Mouse (Mus musculus): Measurements from ENCODE around the gene Catsperg1. TPM values are rescaled to one million over a fixed set of nuclear protein-coding genes. Genes with fewer than 3 reads are reported as not detected.

Catsperg1 gene
- 1.2 TPM in 1 of 2 replicates, not detected in the other for total RNA-seq (2014; rRNA removed; ENCODE audit: low replicate concordance)
- polyA plus RNA-seq (2015; fragmentation: Nextera tagmentation; extraction: Ambion mirVana) = 0.14 TPM in 2 replicates

- no peak within 1 kb of the TSS for H3K4me2 ChIP-seq (ENCODE audit: low read depth, low read length)
- peaks cover 6% of the 10 kb centered on the region for H3K4me1 ChIP-seq (ENCODE audit: control insufficient read depth, insufficient read depth)
- ATAC-seq (ENCODE audit: insufficient read depth, low read depth) (no peak), DNase-seq (ENCODE audit: low spot score) (no peak)
- H3K27me3 ChIP-seq (ENCODE audit: control insufficient read depth, insufficient read depth, low read length) = peaks cover 16% of the 10 kb centered on the region
- H3K36me3 ChIP-seq (replicated peaks; ENCODE audit: control insufficient read depth, insufficient read depth, low read length) = no peaks in the 10 kb centered on the region
- no peak for TF ChIP-seq EP300 (IDR thresholded peaks at IDR 0.05; ENCODE audit: low read depth)
- TF ChIP-seq CTCF (IDR thresholded peaks at IDR 0.05; ENCODE audit: low read depth) = no peak
- no peak within 1 kb of the TSS for H3K27ac ChIP-seq (ENCODE audit: low read depth)
- 0 out of 2 replicates have a peak, but pooled peaks cover 20% of the 10 kb centered on the region for H3K9me3 ChIP-seq (replicated peaks; ENCODE audit: control insufficient read depth, low read length)
- no peak within 1 kb of the TSS for H3K4me3 ChIP-seq (ENCODE audit: low read depth, low read length)
- WGBS = 11% methylated on average over 20 of the region's 20 CpGs
- H3K9ac ChIP-seq (replicated peaks; ENCODE audit: low read depth, low read length) = no peak within 1 kb of the TSS
Measured at GRCm38 (mm10) chr7:29213675-29214082, at the start of gene Catsperg1. Gene Catsperg1 (minus strand): TSS chr7:29214035.

GRCm38 (mm10) chr7:29262151-29262550 lies 48.3 kb upstream of the Catsperg1 start:
- Histone ChIP-seq H3K9ac (replicated peaks; ENCODE audit: low read depth, low read length) (no peak overlapping the region), H3K4me3 (ENCODE audit: low read depth, low read length) (no peak overlapping the region), H3K27me3 (ENCODE audit: control insufficient read depth, insufficient read depth, low read length) (no peaks in the 10 kb centered on the region), H3K9me3 (replicated peaks; ENCODE audit: control insufficient read depth, low read length) (no peaks in the 10 kb centered on the region), H3K36me3 (replicated peaks; ENCODE audit: control insufficient read depth, insufficient read depth, low read length) (peaks cover 7% of the 10 kb centered on the region; the same call in 1 of the 2 replicates), H3K27ac (ENCODE audit: low read depth) (peak overlapping the region; percentile 71), H3K4me2 (ENCODE audit: low read depth, low read length) (no peak overlapping the region), H3K4me1 (ENCODE audit: control insufficient read depth, insufficient read depth) (peaks cover 16% of the 10 kb centered on the region; the same call in 1 of the 2 replicates)
- DNase-seq (ENCODE audit: low spot score) (no peak), ATAC-seq (ENCODE audit: insufficient read depth, low read depth) (no peak)
- WGBS = 49% methylated on average over 6 of the region's 6 CpGs
- no peak for TF ChIP-seq EP300 (IDR thresholded peaks at IDR 0.05; ENCODE audit: low read depth)
- TF ChIP-seq CTCF (IDR thresholded peaks at IDR 0.05; ENCODE audit: low read depth) = no peak

- Histone ChIP-seq H3K4me3 (ENCODE audit: low read depth, low read length) (no peak overlapping the region), H3K9ac (replicated peaks; ENCODE audit: low read depth, low read length) (no peak overlapping the region), H3K9me3 (replicated peaks; ENCODE audit: control insufficient read depth, low read length) (no peaks in the 10 kb centered on the region), H3K27me3 (ENCODE audit: control insufficient read depth, insufficient read depth, low read length) (no peaks in the 10 kb centered on the region), H3K4me1 (ENCODE audit: control insufficient read depth, insufficient read depth) (peaks cover 16% of the 10 kb centered on the region; the same call in 1 of the 2 replicates), H3K4me2 (ENCODE audit: low read depth, low read length) (no peak overlapping the region), H3K27ac (ENCODE audit: low read depth) (no peak overlapping the region), H3K36me3 (replicated peaks; ENCODE audit: control insufficient read depth, insufficient read depth, low read length) (peaks cover 11% of the 10 kb centered on the region)
- WGBS = 74% methylated on average over 10 of the region's 10 CpGs
- ATAC-seq (ENCODE audit: insufficient read depth, low read depth) (no peak), DNase-seq (ENCODE audit: low spot score) (no peak)
- TF ChIP-seq CTCF (IDR thresholded peaks at IDR 0.05; ENCODE audit: low read depth) (no peak), EP300 (IDR thresholded peaks at IDR 0.05; ENCODE audit: low read depth) (no peak)
Measured at GRCm38 (mm10) chr7:29259781-29260730, 46.2 kb upstream of the Catsperg1 start.

GRCm38 (mm10) chr7:29257368-29257767 lies 43.5 kb upstream of the Catsperg1 start:
- TF ChIP-seq CTCF (IDR thresholded peaks at IDR 0.05; ENCODE audit: low read depth) = no peak
- TF ChIP-seq EP300 (IDR thresholded peaks at IDR 0.05; ENCODE audit: low read depth) = no peak
- H3K9ac ChIP-seq (replicated peaks; ENCODE audit: low read depth, low read length) = no peak overlapping the region
- ATAC-seq (ENCODE audit: insufficient read depth, low read depth) (no peak), DNase-seq (ENCODE audit: low spot score) (no peak)
- H3K4me1 ChIP-seq (ENCODE audit: control insufficient read depth, insufficient read depth) = peaks cover 9% of the 10 kb centered on the region; the same call in 1 of the 2 replicates
- whole genome bisulfite sequencing = 94% methylated on average over 1 of the region's 1 CpGs
- H3K4me3 ChIP-seq (ENCODE audit: low read depth, low read length) = no peak overlapping the region
- no peaks in the 10 kb centered on the region for H3K27me3 ChIP-seq (ENCODE audit: control insufficient read depth, insufficient read depth, low read length)
- no peaks in the 10 kb centered on the region for H3K9me3 ChIP-seq (replicated peaks; ENCODE audit: control insufficient read depth, low read length)
- peak overlapping the region; percentile 47 for H3K27ac ChIP-seq (ENCODE audit: low read depth)
- peaks cover 14% of the 10 kb centered on the region for H3K36me3 ChIP-seq (replicated peaks; ENCODE audit: control insufficient read depth, insufficient read depth, low read length)
- no peak overlapping the region for H3K4me2 ChIP-seq (ENCODE audit: low read depth, low read length)

GRCm38 (mm10) chr7:29255875-29256274 lies 42.0 kb upstream of the Catsperg1 start:
- peaks cover 5% of the 10 kb centered on the region; the same call in 1 of the 2 replicates for H3K4me1 ChIP-seq (ENCODE audit: control insufficient read depth, insufficient read depth)
- H3K4me2 ChIP-seq (ENCODE audit: low read depth, low read length) = no peak overlapping the region
- H3K9me3 ChIP-seq (replicated peaks; ENCODE audit: control insufficient read depth, low read length) = no peaks in the 10 kb centered on the region
- H3K9ac ChIP-seq (replicated peaks; ENCODE audit: low read depth, low read length) = no peak overlapping the region
- no peaks in the 10 kb centered on the region for H3K27me3 ChIP-seq (ENCODE audit: control insufficient read depth, insufficient read depth, low read length)
- no peak overlapping the region for H3K4me3 ChIP-seq (ENCODE audit: low read depth, low read length)
- 76% methylated on average over 4 of the region's 4 CpGs for WGBS
- TF ChIP-seq EP300 (IDR thresholded peaks at IDR 0.05; ENCODE audit: low read depth) (no peak), CTCF (IDR thresholded peaks at IDR 0.05; ENCODE audit: low read depth) (no peak)
- H3K27ac ChIP-seq (ENCODE audit: low read depth) = no peak overlapping the region
- peaks cover 14% of the 10 kb centered on the region for H3K36me3 ChIP-seq (replicated peaks; ENCODE audit: control insufficient read depth, insufficient read depth, low read length)
- ATAC-seq (ENCODE audit: insufficient read depth, low read depth) (no peak), DNase-seq (ENCODE audit: low spot score) (no peak)

Measured in heart, postnatal 0 days (tissue).